Mouse (Mus musculus): ENCODE data around the gene Thrsp. TPM values are rescaled to one million over a fixed set of nuclear protein-coding genes. Genes with fewer than 3 reads are reported as not detected.
A peak's percentile ranks its signal among the peaks of the same experiment; 100 is the strongest.
"Not testable (repeated sequence)": the region's sequence is repeated elsewhere in the genome, so short reads cannot be mapped to it uniquely, and the experiment has no call there.

Thrsp gene
- polyA plus RNA-seq (2015; fragmentation: Nextera tagmentation; extraction: Ambion mirVana): 4.2 and 4.6 TPM in 2 replicates

DNA sequence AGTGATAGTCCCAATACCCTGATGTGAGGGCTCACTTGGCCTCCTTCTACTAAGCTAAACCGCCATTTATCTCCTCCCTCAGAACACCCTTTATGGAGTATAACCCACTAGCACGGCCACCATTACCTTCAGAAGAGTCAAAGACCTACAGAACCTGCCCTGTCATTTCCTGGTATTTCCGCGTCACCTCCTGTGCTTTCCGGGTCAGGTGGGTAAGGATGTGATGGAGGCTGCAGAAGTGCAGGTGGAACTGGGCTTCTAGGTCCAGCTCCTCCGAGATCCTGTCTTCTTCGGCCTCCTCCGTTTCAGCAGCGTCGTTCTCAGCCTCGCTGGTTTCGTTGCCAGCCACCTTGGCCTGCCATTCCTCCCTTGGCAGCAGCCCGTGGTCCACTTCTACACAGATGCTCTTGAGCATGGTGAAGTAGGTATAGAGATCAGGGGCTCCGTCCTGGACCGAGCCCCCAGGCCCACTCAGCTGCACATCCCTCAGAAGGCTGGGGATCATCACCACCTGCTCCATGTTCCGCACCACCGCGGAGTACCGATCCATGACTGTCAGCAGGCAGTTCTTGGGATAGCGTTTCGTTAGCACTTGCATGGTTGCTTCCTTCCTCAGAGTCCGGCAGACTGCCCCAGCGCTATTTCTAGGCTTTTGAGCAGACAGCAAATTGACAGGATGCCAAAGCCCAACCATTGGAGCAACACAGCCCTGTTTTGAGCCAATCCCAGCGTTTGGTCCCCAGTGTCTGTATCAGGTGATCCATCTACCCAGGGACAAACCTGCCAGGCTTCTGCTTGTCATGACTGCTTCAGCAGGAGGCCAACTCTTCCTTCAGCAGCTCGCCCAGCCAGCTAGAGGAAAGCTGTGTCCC, at the start of gene Thrsp:
Gene Thrsp, minus strand, starts transcription at position 825 of the 872 bp plus-strand sequence.
- Histone ChIP-seq H3K27me3 (replicated peaks; ENCODE audit: control insufficient read depth, insufficient read depth, low read length) (no peaks in the 10 kb centered on the region), H3K9me3 (ENCODE audit: control insufficient read depth, low read length) (no peaks in the 10 kb centered on the region), H3K9ac (ENCODE audit: low read depth, low read length) (peak within 1 kb of the TSS; percentile 4; the same call in 1 of the 2 replicates), H3K36me3 (ENCODE audit: control insufficient read depth, insufficient read depth, low read length) (no peaks in the 10 kb centered on the region), H3K4me1 (ENCODE audit: control insufficient read depth, insufficient read depth, low read depth, low read length) (peaks cover 8% of the 10 kb centered on the region; the same call in 1 of the 2 replicates), H3K4me2 (ENCODE audit: low read length) (peak within 1 kb of the TSS; percentile 33), H3K27ac (ENCODE audit: low read depth, low read length) (peak within 1 kb of the TSS; percentile 49; the same call in 1 of the 2 replicates), H3K4me3 (ENCODE audit: low read length) (no peak within 1 kb of the TSS)
- ATAC-seq: peak; percentile 46
- 71% methylated on average over 25 of the region's 25 CpGs for WGBS

DNA sequence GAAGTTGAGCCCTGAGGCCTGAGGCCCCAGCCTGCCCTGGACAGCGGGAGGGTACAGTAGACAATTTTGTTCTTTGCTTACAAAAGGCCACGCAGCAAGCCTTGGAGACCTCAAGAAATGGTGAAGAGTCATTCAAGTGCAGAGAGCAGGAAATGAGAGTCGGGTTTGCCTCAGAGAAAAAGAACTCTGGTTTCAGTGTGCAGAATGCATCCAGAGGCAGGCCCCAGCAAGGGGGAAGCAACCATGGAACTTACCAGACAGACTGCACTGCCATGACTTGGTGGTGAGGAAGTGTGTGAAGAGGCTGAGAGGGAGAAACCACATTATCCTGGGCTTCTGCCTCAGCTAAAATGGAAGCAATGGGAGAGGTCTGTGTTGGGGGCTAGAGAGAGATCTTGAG, 38.0 kb upstream of the Thrsp start:
- no peak overlapping the region for H3K9ac ChIP-seq (ENCODE audit: low read depth, low read length)
- H3K4me1 ChIP-seq (ENCODE audit: control insufficient read depth, insufficient read depth, low read depth, low read length): peaks cover 6% of the 10 kb centered on the region
- H3K27me3 ChIP-seq (replicated peaks; ENCODE audit: control insufficient read depth, insufficient read depth, low read length): no peaks in the 10 kb centered on the region; the same call in 1 of the 2 replicates
- no peak overlapping the region for H3K4me2 ChIP-seq (ENCODE audit: low read length)
- WGBS: 84% methylated on average over 3 of the region's 3 CpGs
- H3K9me3 ChIP-seq (ENCODE audit: control insufficient read depth, low read length): no peaks in the 10 kb centered on the region
- H3K4me3 ChIP-seq (ENCODE audit: low read length): no peak overlapping the region
- no peak overlapping the region for H3K27ac ChIP-seq (ENCODE audit: low read depth, low read length)
- no peak for ATAC-seq
- H3K36me3 ChIP-seq (ENCODE audit: control insufficient read depth, insufficient read depth, low read length): no peaks in the 10 kb centered on the region

DNA sequence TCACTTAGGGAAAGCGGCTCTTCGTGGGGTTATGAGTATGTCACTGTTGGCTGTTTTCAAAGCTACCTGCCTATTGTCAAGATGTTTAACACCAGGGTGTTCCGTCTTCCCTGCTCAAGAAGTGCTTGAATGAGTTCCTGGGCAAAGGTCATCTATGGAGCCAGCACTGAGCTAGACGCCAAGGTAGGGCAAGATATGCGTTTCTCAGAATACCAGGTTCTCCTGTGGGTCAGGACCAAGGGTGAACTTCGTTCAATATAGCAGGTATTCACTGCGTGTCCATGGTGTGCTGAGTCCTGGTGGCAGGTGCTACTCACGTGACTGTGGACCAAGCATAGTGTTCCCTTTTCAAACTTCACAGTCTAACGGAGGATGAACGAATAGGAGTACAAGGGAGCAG, 37.3 kb upstream of the Thrsp start:
- Histone ChIP-seq H3K4me2 (ENCODE audit: low read length) (no peak overlapping the region), H3K36me3 (ENCODE audit: control insufficient read depth, insufficient read depth, low read length) (no peaks in the 10 kb centered on the region), H3K27me3 (replicated peaks; ENCODE audit: control insufficient read depth, insufficient read depth, low read length) (no peaks in the 10 kb centered on the region; the same call in 1 of the 2 replicates), H3K4me1 (ENCODE audit: control insufficient read depth, insufficient read depth, low read depth, low read length) (peaks cover 6% of the 10 kb centered on the region), H3K27ac (ENCODE audit: low read depth, low read length) (no peak overlapping the region), H3K4me3 (ENCODE audit: low read length) (no peak overlapping the region), H3K9ac (ENCODE audit: low read depth, low read length) (no peak overlapping the region), H3K9me3 (ENCODE audit: control insufficient read depth, low read length) (no peaks in the 10 kb centered on the region)
- ATAC-seq: no peak
- 93% methylated on average over 10 of the region's 10 CpGs for WGBS

DNA sequence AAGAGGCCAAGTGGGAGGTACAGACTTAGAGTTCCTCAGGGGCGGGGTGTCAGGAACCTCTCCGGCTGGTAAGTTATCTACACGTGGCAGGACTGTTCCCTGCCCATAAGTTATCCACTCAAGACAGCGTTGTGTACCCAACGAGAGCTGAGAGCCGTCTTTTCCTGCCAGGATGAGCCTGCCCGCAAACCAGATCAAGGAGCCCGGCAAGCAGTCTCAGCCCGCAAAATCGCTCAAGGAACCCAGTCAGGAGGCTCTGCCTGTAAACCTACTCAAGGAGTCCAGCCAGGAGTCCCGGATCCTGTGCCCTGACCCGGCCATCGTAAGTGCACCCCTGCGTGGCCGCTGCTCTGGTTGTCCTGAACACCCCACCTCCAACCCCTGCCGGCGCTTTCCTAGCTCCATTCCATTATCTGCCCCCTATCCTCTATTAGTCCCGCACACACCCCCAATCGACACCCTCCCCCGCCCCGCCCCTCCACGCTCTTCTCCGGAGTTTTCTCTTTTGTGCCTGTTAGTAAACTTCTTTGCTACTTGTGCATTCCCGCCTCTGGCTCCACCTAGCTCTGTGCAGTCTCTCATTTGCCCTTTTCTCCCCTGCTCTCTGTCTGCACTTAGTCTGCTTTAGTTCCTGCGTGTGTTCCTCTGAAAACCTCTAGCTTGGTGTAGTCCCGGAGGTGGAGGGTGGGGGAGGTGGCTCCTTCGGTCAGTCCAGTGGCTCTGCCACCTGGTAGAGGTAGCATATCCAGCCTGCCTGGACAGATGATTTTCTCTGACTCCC, 35.8 kb upstream of the Thrsp start:
- peak; percentile 48 for ATAC-seq

DNA sequence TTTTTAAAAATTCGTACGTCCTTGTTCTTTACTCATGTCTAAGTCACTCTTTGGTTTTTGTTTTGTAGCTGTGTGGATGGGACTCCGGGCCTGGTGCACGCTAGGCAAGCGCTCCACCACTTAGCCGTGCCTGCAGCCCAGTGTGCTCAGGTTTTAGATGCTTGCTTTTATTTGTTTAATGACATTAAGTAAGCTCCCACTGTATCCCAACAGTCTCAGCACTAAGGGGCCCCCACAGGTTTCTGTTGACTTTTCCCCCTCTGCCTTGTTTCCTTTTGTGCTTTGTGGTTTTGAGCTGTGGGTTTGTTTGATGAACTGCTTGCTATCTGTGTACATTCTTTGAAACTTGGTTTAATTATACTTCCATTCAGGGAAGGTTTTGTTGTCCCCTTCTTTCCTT, 34.7 kb upstream of the Thrsp start:
- Histone ChIP-seq H3K27me3 (replicated peaks; ENCODE audit: control insufficient read depth, insufficient read depth, low read length) (no peaks in the 10 kb centered on the region; the same call in 1 of the 2 replicates), H3K9me3 (ENCODE audit: control insufficient read depth, low read length) (no peaks in the 10 kb centered on the region), H3K9ac (ENCODE audit: low read depth, low read length) (no peak overlapping the region), H3K36me3 (ENCODE audit: control insufficient read depth, insufficient read depth, low read length) (no peaks in the 10 kb centered on the region), H3K4me2 (ENCODE audit: low read length) (no peak overlapping the region), H3K4me1 (ENCODE audit: control insufficient read depth, insufficient read depth, low read depth, low read length) (peaks cover 6% of the 10 kb centered on the region), H3K27ac (ENCODE audit: low read depth, low read length) (no peak overlapping the region), H3K4me3 (ENCODE audit: low read length) (no peak overlapping the region)
- 80% methylated on average over 6 of the region's 6 CpGs for WGBS
- no peak for ATAC-seq

More for the DNA sequence above, 35.8 kb upstream of the Thrsp start:
- Histone ChIP-seq H3K27ac (ENCODE audit: low read depth, low read length) (no peak overlapping the region), H3K4me2 (ENCODE audit: low read length) (peak overlapping the region; percentile 63), H3K27me3 (replicated peaks; ENCODE audit: control insufficient read depth, insufficient read depth, low read length) (no peaks in the 10 kb centered on the region; the same call in 1 of the 2 replicates), H3K4me3 (ENCODE audit: low read length) (peak overlapping the region; percentile 33), H3K36me3 (ENCODE audit: control insufficient read depth, insufficient read depth, low read length) (no peaks in the 10 kb centered on the region), H3K9me3 (ENCODE audit: control insufficient read depth, low read length) (no peaks in the 10 kb centered on the region), H3K9ac (ENCODE audit: low read depth, low read length) (peak overlapping the region; percentile 45), H3K4me1 (ENCODE audit: control insufficient read depth, insufficient read depth, low read depth, low read length) (peaks cover 6% of the 10 kb centered on the region)
- WGBS: 10% methylated on average over 27 of the region's 27 CpGs

DNA sequence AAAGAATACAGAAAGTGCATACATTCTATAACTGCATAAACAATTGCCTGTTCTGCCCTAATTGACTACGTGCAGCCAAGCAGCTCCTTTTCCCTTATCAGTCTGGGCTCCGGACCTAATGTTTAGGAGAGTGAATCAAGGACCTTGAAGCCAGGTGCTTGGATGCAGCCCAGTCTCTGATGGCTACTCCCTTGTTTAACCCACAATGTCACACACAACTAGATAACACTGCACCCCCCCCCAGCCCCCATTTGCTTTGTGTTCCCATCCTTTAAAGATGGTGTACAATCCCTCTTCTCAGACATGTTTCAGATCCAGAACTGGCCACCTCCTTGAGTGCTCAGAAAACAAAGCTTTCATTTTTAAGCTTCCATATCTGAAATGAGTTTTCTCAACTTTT, 33.5 kb upstream of the Thrsp start, which contains the start of gene Kctd14:
Gene Kctd14, plus strand, starts transcription at position 301 of the 400 bp plus-strand sequence.
- not testable (repeated sequence) for H3K9me3 ChIP-seq (ENCODE audit: control insufficient read depth, low read length); ATAC-seq; H3K4me3 ChIP-seq (ENCODE audit: low read length); H3K4me1 ChIP-seq (ENCODE audit: control insufficient read depth, insufficient read depth, low read depth, low read length); H3K27me3 ChIP-seq (replicated peaks; ENCODE audit: control insufficient read depth, insufficient read depth, low read length); H3K4me2 ChIP-seq (ENCODE audit: low read length); H3K36me3 ChIP-seq (ENCODE audit: control insufficient read depth, insufficient read depth, low read length); H3K9ac ChIP-seq (ENCODE audit: low read depth, low read length); H3K27ac ChIP-seq (ENCODE audit: low read depth, low read length)
- 89% methylated on average over 2 of the region's 2 CpGs for WGBS

DNA sequence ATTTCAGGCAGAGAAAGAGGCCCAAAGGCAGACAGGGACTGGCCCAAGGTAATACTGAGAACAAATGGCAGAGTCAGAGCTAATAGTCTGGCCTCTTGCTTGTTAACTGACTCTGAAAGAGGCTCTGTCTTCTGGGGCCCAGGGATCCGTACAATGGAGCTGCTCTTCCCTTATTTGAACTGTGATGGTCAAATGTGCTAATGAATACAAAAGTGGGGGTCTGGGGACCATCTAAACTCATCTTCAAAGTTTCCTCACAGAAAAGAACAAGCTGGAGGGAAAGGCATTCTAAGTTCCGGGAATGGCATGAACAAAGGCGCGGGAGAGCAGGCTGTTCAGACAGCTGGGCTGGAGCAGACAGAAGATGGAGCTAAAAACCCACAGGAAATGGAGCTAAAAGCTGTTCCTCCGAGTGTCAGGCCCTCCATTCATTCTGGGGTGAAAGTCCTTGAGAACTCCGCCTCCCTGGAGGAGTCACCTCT, 29.6 kb upstream of the Thrsp start:
- Histone ChIP-seq H3K4me1 (ENCODE audit: control insufficient read depth, insufficient read depth, low read depth, low read length) (no peaks in the 10 kb centered on the region), H3K27me3 (replicated peaks; ENCODE audit: control insufficient read depth, insufficient read depth, low read length) (no peaks in the 10 kb centered on the region), H3K9me3 (ENCODE audit: control insufficient read depth, low read length) (no peaks in the 10 kb centered on the region), H3K27ac (ENCODE audit: low read depth, low read length) (peak overlapping the region; percentile 79), H3K36me3 (ENCODE audit: control insufficient read depth, insufficient read depth, low read length) (no peaks in the 10 kb centered on the region), H3K4me3 (ENCODE audit: low read length) (no peak overlapping the region), H3K4me2 (ENCODE audit: low read length) (no peak overlapping the region), H3K9ac (ENCODE audit: low read depth, low read length) (no peak overlapping the region)
- ATAC-seq: peak; percentile 81
- 30% methylated on average over 6 of the region's 6 CpGs for WGBS

DNA sequence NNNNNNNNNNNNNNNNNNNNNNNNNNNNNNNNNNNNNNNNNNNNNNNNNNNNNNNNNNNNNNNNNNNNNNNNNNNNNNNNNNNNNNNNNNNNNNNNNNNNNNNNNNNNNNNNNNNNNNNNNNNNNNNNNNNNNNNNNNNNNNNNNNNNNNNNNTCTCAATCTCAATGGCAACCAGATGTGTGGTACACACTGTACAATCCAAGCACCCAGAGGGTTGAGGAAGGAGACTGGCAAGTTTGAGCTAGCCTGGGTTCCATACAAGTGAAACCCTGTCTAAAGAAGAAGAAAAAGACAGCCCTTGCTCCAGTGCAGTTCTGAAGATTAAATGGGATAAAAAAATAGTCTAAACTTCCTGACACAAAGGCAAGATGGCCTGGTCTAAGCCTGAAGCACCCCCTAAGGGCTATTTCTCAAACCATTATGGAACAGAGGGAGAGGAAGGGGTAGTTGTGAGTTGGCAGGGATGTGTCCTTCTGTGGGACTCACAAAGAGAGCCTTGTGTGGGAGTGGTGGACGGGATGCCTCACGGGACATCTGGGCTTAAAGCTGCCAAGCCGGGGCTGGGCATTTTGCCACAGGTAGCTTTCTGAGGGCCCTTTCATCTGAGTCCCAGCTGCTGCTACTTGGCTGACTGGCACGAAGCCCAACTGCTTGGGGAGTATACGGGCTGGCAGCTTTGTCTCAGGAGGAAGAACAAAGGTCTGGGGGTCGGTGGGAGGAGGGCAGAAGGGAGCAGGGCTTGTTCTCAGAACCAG, 28.8 kb upstream of the Thrsp start:
- Histone ChIP-seq H3K9me3 (ENCODE audit: control insufficient read depth, low read length) (no peaks in the 10 kb centered on the region), H3K9ac (ENCODE audit: low read depth, low read length) (no peak overlapping the region), H3K36me3 (ENCODE audit: control insufficient read depth, insufficient read depth, low read length) (no peaks in the 10 kb centered on the region), H3K27ac (ENCODE audit: low read depth, low read length) (peak overlapping the region; percentile 79), H3K27me3 (replicated peaks; ENCODE audit: control insufficient read depth, insufficient read depth, low read length) (no peaks in the 10 kb centered on the region), H3K4me3 (ENCODE audit: low read length) (no peak overlapping the region), H3K4me2 (ENCODE audit: low read length) (no peak overlapping the region), H3K4me1 (ENCODE audit: control insufficient read depth, insufficient read depth, low read depth, low read length) (no peaks in the 10 kb centered on the region)
- ATAC-seq: peak; percentile 98
- 13% methylated on average over 6 of the region's 6 CpGs for WGBS
